Mouse (Mus musculus) adipocyte (in vitro differentiated cells): ENCODE measurements around the gene Rasgrp2.

Source experiments
- DNase-seq: peaks from one replicate; pipeline ENCODE4 v3.0.0-alpha.2; 2016; ENCODE audit warnings: low spot score

Rasgrp2 gene

GRCm38 (mm10) chr19:6382323-6382924, 16.7 kb upstream of the Rasgrp2 start:
- DNase-seq: no peak

- no peak for DNase-seq
These were observed 15.7 kb upstream of the Rasgrp2 start for GRCm38 (mm10) chr19:6383470-6383869.

- DNase-seq: no peak
These were observed 15.0 kb upstream of the Rasgrp2 start, which contains the start of gene Pygm for GRCm38 (mm10) chr19:6384128-6384527. Pygm (plus strand) TSS chr19:6384399.

GRCm38 (mm10) chr19:6384954-6385353, 14.2 kb upstream of the Rasgrp2 start:
- DNase-seq: no peak

- no peak for DNase-seq
These were observed 13.7 kb upstream of the Rasgrp2 start for GRCm38 (mm10) chr19:6385419-6385818.

- no peak for DNase-seq
These were observed 13.3 kb upstream of the Rasgrp2 start for GRCm38 (mm10) chr19:6385821-6386220.

- DNase-seq: no peak
These were observed 12.9 kb upstream of the Rasgrp2 start for GRCm38 (mm10) chr19:6386234-6386633.

- DNase-seq: no peak
These were observed 11.1 kb upstream of the Rasgrp2 start for GRCm38 (mm10) chr19:6388006-6388405.

GRCm38 (mm10) chr19:6389803-6390202, 9.3 kb upstream of the Rasgrp2 start:
- DNase-seq: no peak

GRCm38 (mm10) chr19:6390251-6390650, 8.9 kb upstream of the Rasgrp2 start:
- no peak for DNase-seq

GRCm38 (mm10) chr19:6392743-6393393, 6.3 kb upstream of the Rasgrp2 start:
- DNase-seq: no peak

GRCm38 (mm10) chr19:6393637-6394036, 5.5 kb upstream of the Rasgrp2 start:
- DNase-seq: no peak

- DNase-seq: no peak
These were observed 2.9 kb upstream of the Rasgrp2 start for GRCm38 (mm10) chr19:6396237-6396636.

- DNase-seq: no peak
These were observed 1.4 kb upstream of the Rasgrp2 start for GRCm38 (mm10) chr19:6397582-6398249.

GRCm38 (mm10) chr19:6398447-6399284, 474 bp upstream of the Rasgrp2 start:
- no peak for DNase-seq

- no peak for DNase-seq
These were observed 1.3 kb downstream of the Rasgrp2 start for GRCm38 (mm10) chr19:6400096-6401086.

- no peak for DNase-seq
These were observed 2.1 kb downstream of the Rasgrp2 start for GRCm38 (mm10) chr19:6401131-6401815.

GRCm38 (mm10) chr19:6401951-6402350, 2.8 kb downstream of the Rasgrp2 start:
- DNase-seq: no peak

GRCm38 (mm10) chr19:6403869-6404268, 4.7 kb downstream of the Rasgrp2 start:
- no peak for DNase-seq

- DNase-seq: no peak
These were observed 6.3 kb downstream of the Rasgrp2 start for GRCm38 (mm10) chr19:6405433-6405832.

GRCm38 (mm10) chr19:6407109-6407508, 8.0 kb downstream of the Rasgrp2 start:
- no peak for DNase-seq
